Mouse (Mus musculus) olfactory bulb, adult 2 months (tissue): ENCODE results near the gene Eps8.
"Not testable (repeated sequence)": the region's sequence is repeated elsewhere in the genome, so short reads cannot be mapped to it uniquely, and the experiment has no call there.

ENCODE experiments used
- CTCF ChIP-seq: fragments of 200-500 bp; IDR thresholded peaks from 2 replicates; pipeline ENCODE4 v1.5.1; 2012; ENCODE audit warnings: low read depth, mild to moderate bottlenecking, low read length, moderate library complexity; ENCODE audit not compliant: insufficient read depth
- POLR2A ChIP-seq: fragments of 200-500 bp; IDR thresholded peaks from 2 replicates; pipeline ENCODE4 v1.6.1; 2012; ENCODE audit warnings: mild to moderate bottlenecking, low read depth, low read length, moderate library complexity; ENCODE audit not compliant: insufficient read depth

GRCm38 (mm10) chr6:137446116-137446515 is 208.6 kb downstream of the Eps8 start:
- not testable (repeated sequence) for TF ChIP-seq POLR2A, CTCF
